Mouse (Mus musculus): Measurements from ENCODE around the gene Wfdc17. TPM values are rescaled to one million over a fixed set of nuclear protein-coding genes. Genes with fewer than 3 reads are reported as not detected.

The Wfdc17 gene
- polyA plus RNA-seq (2012; rRNA removed; ENCODE audit: low replicate concordance): 0.29 and 0.70 TPM in 2 replicates

DNA sequence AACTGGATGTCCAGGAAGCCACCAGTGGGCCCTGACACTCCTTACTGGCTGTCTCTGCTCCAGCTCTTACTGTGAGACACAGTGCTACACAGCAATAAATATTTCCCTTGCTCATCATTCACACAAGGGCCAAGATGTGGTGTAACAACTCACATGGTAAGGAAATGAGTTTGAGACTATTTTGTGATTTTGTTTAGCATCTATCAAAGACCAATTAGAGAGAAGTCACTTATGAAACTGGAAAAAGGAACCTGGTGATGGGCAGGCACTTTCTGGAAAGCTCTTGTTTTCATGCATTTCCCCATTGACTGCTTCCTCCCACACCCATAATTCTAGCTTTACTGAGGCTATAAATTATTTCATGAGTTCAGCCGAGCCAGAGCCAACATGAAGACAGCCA is at the start of gene Wfdc17:
Gene Wfdc17, plus strand, starts transcription at position 287 of the 400 bp plus-strand sequence.

DNA sequence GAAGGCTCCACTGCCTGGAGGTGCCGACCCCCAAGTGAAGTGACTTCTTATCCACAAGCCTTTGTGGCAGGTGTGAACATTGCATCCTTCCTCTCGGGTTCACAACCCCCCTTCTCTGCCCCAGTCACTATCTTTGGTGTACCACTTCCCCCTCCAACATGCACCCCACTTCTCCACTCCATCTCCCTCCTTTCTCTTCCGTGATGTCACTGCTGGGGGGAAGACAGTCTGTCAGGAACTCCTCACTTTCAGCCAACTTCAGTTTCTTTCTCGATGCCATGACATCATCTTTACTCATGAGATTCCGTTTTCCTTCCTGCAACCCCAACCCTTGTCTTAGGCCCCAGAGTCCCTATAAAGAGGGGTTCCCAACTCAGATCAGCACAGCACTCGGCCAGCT is 41.6 kb upstream of the Wfdc17 start, which contains the start of gene Ccl4:
Gene Ccl4, plus strand, starts transcription at position 381 of the 400 bp plus-strand sequence.

GRCm38 (mm10) chr11:83708715-83709114 is 4.9 kb downstream of the Wfdc17 start, which contains the start of gene Wfdc18:
TSS of gene Wfdc18 (plus strand) at chr11:83709015.

GRCm38 (mm10) chr11:83746681-83747080 is 42.9 kb downstream of the Wfdc17 start, which contains the start of gene Wfdc21:
TSS of gene Wfdc21 (plus strand) at chr11:83746940.

GRCm38 (mm10) chr11:83753581-83754181 is 49.9 kb downstream of the Wfdc17 start, which contains the start of gene Heatr6:
TSS of gene Heatr6 (plus strand) at chr11:83753696.

Other genes with a start within 250 kb of the Wfdc17 start
- gene Mmp28, start 240.9 kb upstream of the Wfdc17 start, polyA plus RNA-seq (2012; rRNA removed; ENCODE audit: low replicate concordance): 4.0 and 24.0 TPM in 2 replicates
- gene Taf15, start 230.9 kb upstream of the Wfdc17 start, polyA plus RNA-seq (2012; rRNA removed; ENCODE audit: low replicate concordance): 1.5 and 3.1 TPM in 2 replicates
- gene Heatr9, start 181.8 kb upstream of the Wfdc17 start, polyA plus RNA-seq (2012; rRNA removed; ENCODE audit: low replicate concordance): not detected in 2 replicates
- 253 and 747 TPM in 2 replicates for gene Ccl5, start 173.5 kb upstream of the Wfdc17 start, polyA plus RNA-seq (2012; rRNA removed; ENCODE audit: low replicate concordance)
- gene Ccl9, start 125.4 kb upstream of the Wfdc17 start, polyA plus RNA-seq (2012; rRNA removed; ENCODE audit: low replicate concordance): 0.71 and 1.2 TPM in 2 replicates
- 25.6 and 33.1 TPM in 2 replicates for gene Ccl6, start 110.9 kb upstream of the Wfdc17 start, polyA plus RNA-seq (2012; rRNA removed; ENCODE audit: low replicate concordance)
- gene Rpl9-ps1, start 58.4 kb upstream of the Wfdc17 start, polyA plus RNA-seq (2012; rRNA removed; ENCODE audit: low replicate concordance): not detected in 2 replicates
- gene Ccl3, start 54.6 kb upstream of the Wfdc17 start, polyA plus RNA-seq (2012; rRNA removed; ENCODE audit: low replicate concordance): 1.0 and 2.2 TPM in 2 replicates
- 1.2 and 4.3 TPM in 2 replicates for gene Ccl4, start 41.4 kb upstream of the Wfdc17 start, polyA plus RNA-seq (2012; rRNA removed; ENCODE audit: low replicate concordance)
- gene Wfdc18, start 5.0 kb downstream of the Wfdc17 start, polyA plus RNA-seq (2012; rRNA removed; ENCODE audit: low replicate concordance): 10.1 TPM in 1 of 2 replicates, not detected in the other
- gene Wfdc21, start 42.9 kb downstream of the Wfdc17 start, polyA plus RNA-seq (2012; rRNA removed; ENCODE audit: low replicate concordance): 2.8 TPM in 1 of 2 replicates, not detected in the other
- gene Heatr6, start 49.7 kb downstream of the Wfdc17 start, polyA plus RNA-seq (2012; rRNA removed; ENCODE audit: low replicate concordance): 14.0 and 15.5 TPM in 2 replicates
- 16.3 and 21.8 TPM in 2 replicates for gene Hnf1b, start 146.1 kb downstream of the Wfdc17 start, polyA plus RNA-seq (2012; rRNA removed; ENCODE audit: low replicate concordance)
- gene Ddx52, start 238.1 kb downstream of the Wfdc17 start, polyA plus RNA-seq (2012; rRNA removed; ENCODE audit: low replicate concordance): 0.63 and 0.82 TPM in 2 replicates

Measured in duodenum, adult 2 months (tissue).